Mouse (Mus musculus): ENCODE data around the gene Pcgf1.

DNA sequence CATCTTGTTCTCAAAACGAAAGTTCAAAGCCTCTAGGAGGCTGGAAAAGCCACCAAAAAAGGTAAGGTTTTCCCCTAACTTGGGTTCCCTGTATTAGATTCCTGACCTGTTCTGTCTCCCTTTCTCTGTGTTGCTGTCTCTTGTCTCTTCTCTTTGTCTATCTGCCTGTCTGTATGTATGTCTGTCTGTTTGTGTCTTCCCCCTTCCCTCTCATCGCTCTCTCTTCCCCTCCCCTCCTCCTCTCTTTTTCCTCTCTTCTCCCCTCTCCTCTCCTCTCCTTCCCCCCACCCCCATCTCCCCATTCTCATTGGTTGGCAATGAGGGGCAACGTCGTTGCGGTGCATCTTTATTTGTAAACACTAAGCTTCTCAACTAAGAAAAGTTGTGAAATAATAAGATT is 47.7 kb downstream of the Pcgf1 start, which contains the start of gene Ino80b:
- no peak for TF ChIP-seq CTCF (IDR thresholded peaks at IDR 0.05; ENCODE audit: control insufficient read depth, insufficient read depth, low read length)
- no peak for TF ChIP-seq POLR2A (IDR thresholded peaks at IDR 0.05; ENCODE audit: borderline replicate concordance, control insufficient read depth, low read depth, low read length)

Measured in bone marrow, adult 2 months (tissue).